Mouse (Mus musculus) regulatory T cell (primary cell): Measurements from ENCODE around the gene Bsg.

Source experiments
- in situ Hi-C: fragments of 300-600 bp; cut with MboI, MseI; formaldehyde crosslinking; loops from one replicate; pipeline ENCODE4 v1.15.1; 2025; ENCODE audit warnings: high pct_unique_total_duplicates

Gene Bsg

GRCm38 (mm10) chr10:79704065-79704969 lies at the start of gene Bsg:
Bsg (plus strand) TSS chr10:79704491.
- in situ Hi-C loops: no loop called here

DNA sequence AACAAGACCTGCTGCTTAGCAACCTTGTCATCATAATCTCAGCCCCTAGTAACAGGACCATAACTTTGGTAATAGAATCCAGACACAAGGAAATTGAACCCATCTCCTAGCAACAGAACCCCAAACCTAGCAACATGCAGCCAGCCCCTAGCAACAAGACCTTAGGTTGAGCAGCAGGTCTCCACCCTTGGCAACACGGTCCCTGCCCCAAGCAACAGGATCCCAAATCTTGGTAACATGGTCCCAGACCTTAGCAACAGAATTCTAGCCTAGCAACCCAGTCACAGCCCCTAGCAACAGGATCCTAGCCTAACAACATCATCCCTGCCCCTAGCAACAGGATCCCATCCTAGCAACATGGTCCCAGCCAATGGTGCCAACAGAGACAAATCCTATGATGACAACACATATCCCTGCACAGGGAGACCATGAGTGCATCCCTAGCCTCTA lies 49.3 kb upstream of the Bsg start:
- in situ Hi-C loops: no loop called here

DNA sequence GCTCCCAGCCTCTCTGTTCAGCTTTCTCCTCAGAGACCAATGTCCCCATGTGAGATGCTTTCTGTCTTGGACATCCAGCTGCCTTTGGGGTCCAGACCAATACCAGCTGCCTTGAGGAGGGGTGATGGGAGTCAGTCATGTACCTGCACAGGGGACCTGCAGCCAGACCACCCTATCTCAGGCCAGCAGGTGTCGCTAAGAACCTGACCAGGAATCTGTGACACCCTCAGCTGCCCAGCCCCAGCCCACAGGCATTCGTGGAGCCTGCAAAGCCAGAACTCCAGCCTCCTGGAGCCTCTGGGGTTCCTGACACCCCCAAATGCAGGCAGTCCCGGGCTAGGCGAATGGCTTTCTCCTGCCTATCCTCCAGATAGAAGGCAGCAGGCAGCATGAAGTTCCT lies 45.5 kb upstream of the Bsg start:
- in situ Hi-C loops: no loop called here

GRCm38 (mm10) chr10:79660298-79660697 lies 44.0 kb upstream of the Bsg start:
- in situ Hi-C loops: no loop called here

DNA sequence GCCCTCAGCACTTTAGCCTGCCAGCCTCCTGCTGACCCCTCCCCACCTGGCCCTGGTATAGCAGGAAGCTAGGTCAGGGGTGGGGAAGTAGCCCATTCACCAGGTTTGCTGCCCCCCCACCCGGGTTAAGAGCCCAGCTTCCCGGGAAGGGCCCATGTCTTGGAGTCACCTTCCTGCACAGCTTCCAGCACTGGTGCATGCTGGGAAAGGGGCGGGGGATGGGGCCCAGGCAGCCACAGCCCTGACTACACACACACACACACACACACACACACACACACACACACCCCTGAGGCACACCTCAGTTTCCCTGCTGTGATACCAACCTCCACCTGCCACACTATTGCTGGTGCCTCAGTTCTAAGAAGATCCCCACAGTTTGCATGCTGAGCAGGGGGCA lies 42.4 kb upstream of the Bsg start:
- in situ Hi-C loops: no loop called here

DNA sequence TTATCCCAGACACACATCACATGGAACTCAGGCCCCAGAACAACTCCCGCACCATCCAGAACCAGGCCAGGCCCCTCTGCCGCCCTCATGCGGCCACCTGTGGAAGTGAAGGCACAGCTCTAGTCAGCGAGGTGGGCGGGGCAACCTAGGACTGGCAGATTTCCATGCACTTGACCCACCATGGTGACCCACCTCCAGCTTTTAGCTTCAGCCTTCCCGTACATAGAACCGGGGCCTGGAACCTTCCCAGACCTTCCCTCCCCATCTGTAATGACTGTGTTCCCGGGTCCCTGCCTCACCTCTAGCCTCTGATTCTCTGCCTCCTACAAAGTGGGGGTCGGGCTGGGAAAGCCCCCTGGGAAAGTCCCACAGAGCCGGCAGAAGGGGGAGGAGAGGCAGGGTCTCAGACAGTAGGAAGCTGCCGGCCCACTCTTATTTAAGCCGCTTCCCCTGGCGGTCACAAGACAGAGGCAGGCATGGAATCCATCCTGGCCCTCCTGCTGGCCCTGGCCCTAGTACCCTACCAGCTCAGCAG lies 40.1 kb upstream of the Bsg start, which contains the start of gene Madcam1:
Madcam1 (plus strand) TSS at position 429 of the 535 bp plus-strand sequence.
- in situ Hi-C loops: no loop called here

GRCm38 (mm10) chr10:79665051-79665450 lies 39.2 kb upstream of the Bsg start:
- in situ Hi-C loops: no loop called here

DNA sequence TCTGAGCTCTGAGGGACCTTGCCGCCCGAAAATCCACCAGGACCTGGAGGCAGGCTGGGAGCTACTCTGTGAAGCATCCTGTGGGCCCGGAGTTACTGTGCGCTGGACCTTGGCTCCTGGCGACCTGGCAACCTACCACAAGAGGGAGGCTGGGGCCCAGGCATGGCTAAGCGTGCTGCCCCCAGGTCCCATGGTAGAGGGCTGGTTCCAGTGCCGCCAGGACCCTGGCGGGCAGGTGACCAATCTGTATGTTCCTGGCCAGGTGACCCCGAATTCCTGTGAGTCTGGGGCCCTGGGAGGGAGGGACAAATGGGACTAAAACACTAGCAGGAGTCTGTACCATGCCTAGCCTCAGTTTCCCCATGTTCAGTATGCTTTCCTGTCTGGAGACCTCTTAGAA lies 37.8 kb upstream of the Bsg start:
- in situ Hi-C loops: no loop called here

DNA sequence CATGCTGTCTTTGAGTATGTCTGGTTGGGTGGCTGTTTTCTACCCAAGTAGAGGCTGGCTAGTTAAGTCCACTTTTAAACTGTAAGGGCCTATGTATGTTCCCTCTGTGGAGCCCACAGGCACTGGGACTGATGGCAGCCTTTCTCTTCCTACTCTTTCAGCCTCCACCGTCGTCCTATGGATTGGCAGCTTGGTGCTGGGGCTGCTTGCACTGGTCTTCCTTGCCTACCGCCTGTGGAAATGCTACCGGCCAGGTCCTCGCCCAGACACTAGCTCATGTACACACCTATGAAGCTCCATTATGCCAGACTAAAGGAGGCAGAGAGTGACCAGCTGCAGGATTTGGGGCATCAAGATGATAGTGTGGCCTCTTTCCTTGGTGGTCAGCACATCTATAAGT lies 36.2 kb upstream of the Bsg start:
- in situ Hi-C loops: no loop called here

- in situ Hi-C loops: no loop called here
Observed at GRCm38 (mm10) chr10:79668771-79669575, 35.3 kb upstream of the Bsg start, which contains the start of gene Tpgs1. Tpgs1 (plus strand) TSS chr10:79669369.

DNA sequence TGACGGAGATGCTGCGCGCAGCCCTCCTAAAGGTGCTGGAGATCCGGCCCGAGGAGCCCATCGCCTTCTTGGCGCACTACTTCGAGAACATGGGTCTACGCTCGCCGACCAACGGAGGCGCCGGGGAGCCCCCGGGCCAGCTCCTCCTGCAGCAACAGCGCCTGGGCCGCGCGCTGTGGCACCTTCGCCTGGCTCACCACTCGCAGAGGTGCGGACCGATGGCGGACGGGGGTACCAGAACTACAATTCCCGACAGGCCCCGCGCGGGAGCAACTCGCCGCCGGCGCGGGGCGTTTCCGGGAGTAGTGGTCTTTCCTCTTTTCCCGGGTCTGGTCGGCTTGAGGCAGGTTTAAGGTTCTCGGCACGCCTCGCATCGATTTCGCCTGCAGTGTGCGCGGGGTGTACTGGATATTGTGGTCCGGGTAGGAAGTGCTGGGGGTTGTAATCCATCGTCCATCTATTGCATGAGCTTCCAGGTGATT lies 34.7 kb upstream of the Bsg start:
- in situ Hi-C loops: no loop called here

DNA sequence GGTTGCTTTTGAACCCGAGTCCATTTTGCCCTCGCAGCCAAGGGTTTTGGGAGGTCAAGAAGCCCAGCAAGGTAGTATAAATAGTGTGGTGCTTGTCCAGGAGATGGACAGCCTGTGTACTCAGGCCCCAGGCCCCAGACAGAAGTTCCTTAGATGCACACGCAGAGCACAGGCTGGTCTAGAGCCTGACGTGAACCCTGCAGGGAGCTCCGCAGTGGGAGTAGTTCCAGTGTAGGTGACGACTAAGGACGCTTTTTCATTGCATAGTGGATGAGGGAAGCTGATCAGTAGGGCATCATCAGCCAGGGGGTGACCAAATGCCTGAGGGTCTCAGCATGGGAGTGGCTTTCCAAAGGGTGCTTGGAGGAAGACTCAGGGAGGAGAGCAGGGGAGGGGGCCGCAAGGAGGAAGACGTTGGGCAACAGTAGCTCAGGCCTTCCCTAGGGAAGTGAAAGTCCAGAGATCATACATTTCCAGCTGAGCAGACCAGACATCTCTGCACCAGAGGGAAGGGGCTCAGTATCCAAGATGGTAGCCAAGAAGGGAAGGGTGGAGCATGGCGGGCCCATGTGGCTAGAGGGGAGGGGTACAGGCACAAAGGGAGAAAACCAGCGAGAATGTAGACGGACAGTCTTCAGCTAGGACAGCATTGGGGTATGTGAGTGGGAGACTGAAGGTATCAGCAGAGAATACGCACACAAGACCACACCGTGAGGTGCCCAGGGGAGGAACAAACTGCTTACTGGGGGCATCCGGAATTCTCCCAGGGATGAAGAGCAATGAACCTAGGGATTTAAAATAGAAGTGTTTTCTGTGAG lies 34.0 kb upstream of the Bsg start:
- in situ Hi-C loops: no loop called here

DNA sequence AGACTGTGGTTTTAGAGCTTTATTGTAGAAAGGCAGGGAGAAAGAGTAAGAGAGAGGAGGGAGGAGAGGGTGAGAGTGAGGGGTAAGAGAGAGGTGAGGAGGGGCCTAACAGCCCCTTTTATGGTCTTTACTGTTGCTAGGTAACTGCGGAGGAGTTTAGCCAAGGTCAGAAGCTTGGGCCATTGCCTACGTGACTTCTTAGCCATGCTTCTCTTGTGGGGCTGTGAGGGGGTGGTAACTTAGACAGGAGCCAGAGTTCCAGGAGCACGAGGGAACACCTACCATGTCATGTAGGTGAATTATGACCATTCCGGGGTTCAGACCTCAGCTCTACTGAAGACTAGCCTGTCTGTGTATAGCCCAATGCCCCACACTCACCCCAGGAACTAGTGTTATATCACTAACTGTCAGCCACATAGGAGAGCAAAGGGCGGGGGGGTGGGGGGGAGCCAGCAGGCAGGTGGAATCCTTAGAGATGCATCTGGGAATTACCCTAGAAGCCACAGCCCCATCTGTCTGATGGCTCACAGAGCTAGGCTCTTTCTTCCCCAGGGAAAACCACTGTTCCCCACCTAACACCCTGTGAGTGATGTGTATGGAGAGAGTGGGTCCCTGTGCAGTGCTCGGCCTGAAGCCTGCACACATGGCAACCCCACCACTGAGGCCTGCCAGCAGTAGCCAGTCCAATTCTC lies 32.7 kb upstream of the Bsg start:
- in situ Hi-C loops: no loop called here

DNA sequence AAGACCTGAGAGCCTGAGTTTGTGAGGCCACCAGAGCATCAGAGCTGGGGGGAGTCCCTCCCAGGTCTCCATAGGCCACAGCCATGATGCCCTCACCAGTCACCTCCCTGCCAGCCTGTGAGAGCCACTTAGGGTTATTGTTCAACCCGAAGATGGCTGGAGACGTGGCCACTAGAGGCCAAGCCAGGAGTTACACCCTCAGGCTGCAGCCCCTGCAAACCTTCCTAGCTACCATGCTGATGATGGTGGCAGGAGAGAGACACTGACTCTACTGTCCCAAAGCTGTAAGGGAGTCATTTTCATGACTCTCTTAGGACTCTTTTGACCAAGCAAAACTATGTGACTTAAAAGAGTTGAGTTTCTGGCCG lies 32.2 kb upstream of the Bsg start:
- in situ Hi-C loops: no loop called here

DNA sequence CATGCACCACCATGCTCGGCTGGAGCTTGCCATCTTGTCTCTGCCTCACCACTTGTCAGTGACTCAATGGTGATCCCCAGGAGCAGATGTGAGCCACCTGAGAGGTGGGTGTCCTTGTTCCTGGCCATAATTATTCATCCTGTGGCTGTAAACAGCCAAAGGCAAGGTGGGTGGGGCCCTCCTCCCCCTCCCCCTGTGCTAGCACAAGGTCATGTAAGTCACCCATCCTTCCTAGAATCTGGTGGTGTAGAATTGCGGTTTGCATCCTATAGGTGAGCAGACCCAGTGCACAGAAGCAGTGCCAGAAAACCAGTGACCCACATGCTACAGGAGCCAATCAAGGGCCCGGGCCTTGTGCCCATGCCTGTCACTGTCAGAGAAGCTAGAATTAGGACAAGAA lies 31.2 kb upstream of the Bsg start:
- in situ Hi-C loops: no loop called here

GRCm38 (mm10) chr10:79675346-79676035 lies 28.8 kb upstream of the Bsg start:
- in situ Hi-C loops: no loop called here

DNA sequence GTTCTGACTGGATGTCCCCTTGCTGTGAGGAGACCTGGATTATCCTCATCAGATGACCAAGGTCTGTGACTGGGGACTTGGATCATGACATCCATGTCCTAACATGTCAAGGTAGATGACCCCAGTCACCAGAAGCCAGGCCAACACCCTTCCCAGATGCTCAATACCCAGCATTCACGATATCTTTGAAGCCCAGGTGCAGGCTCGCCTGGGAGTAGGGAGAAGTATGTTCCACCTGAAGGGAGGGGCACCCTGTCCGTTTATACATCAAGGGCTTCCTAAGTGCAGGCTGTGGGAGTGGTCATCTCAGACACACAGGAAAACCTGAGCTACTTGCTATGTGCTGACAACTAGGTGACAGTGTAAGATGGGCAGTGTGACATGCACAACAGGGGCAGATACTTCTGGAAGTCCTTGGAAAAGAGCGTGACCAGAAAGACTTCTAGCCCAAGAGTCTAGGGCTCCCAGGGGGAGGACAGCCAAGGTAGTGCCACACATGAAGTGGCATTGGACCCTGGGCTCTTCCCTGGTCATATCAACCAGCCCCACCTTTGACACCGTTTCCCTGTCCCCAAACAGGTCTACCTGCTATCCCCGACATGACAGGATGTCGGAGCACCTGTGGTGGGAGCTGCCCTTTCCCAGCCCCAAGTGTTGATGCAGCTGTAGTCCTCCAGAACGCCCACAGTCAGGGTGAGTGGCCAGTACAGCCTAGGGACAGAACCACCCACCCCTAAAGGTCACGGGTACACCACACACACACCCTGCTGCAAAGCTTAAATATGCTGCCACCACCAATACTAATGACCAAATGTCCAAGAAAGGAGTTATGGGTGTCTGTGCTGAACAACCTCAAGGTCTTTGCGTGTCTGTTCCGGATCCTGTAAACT lies 23.4 kb upstream of the Bsg start:
- in situ Hi-C loops: loop anchor here (10.0 kb wide), 1 partner anchor 1106 kb away; the partner anchor contains the start of gene Ilvbl

DNA sequence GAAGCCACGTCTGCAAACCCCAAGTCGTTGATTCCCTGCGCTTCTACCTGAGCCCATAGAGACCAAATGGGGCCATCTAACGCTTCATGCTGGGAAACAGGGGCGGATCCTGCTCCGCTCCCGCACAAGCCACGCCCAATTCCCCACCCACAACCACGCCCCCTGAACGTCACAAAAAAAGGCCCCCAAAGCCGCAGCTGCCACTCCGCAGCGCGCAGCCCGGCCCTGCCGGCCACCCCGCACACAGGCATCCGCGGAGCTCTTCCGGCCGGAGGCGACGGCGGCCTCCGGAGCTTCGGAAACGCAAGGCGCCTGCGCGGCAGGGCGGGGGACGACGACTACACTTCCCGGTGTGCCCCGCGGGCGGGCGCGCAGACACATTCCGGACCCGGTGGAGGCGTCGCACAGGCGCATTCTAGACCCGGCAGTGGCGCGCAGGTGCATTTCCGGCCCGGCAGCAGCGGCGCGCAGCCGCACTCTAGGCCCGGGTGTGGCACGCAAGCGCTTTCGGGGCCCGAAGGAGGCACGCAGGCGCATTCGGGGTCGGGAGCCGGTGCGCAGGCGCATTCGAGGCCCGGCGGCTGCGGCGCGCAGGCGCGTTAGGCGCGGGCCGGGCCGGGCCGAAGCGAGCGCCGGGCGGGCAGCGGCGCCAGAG lies 22.6 kb upstream of the Bsg start, which contains the start of gene Cdc34:
Cdc34 (plus strand) TSS at position 605 of the 655 bp plus-strand sequence.
- in situ Hi-C loops: loop anchor here (10.0 kb wide), 1 partner anchor 1107 kb away; the partner anchor contains the start of gene Ilvbl
